Mouse (Mus musculus): ENCODE results near the gene Wdr25.

GRCm38 (mm10) chr12:108887077-108887476 is 6.4 kb upstream of the Wdr25 start:
- TF ChIP-seq CTCF (IDR thresholded peaks at IDR 0.05; ENCODE audit: extremely low read depth, insufficient read depth, insufficient read length, insufficient replicate concordance) (no peak), POLR2A (IDR thresholded peaks at IDR 0.05; ENCODE audit: low read depth, low read length) (no peak)
